Mouse (Mus musculus) gastrocnemius, adult 2 months (tissue): Measurements from ENCODE around the gene Klhl8. TPM values are rescaled to one million over a fixed set of nuclear protein-coding genes. Genes with fewer than 3 reads are reported as not detected.

Experiments used
- DNase-seq: peaks from one replicate; pipeline ENCODE4 v3.0.0; 2022
- H3K27ac ChIP-seq: fragments of 200-600 bp; 2 replicates; pipeline ENCODE4 v1.8.1; 2022; ENCODE audit warnings: mild to moderate bottlenecking
- H3K4me3 ChIP-seq: fragments of 200-600 bp; 2 replicates; pipeline ENCODE4 v1.8.1; 2022; ENCODE audit warnings: mild to moderate bottlenecking, moderate library complexity
- CTCF ChIP-seq: fragments of 200-600 bp; IDR thresholded peaks from 2 replicates; pipeline ENCODE4 v1.8.1; 2022; ENCODE audit warnings: antibody characterized with exemption, mild to moderate bottlenecking, moderate library complexity
- intact Hi-C: fragments of 180-260 bp; cut with DNase I; formaldehyde crosslinking; loops from one replicate; pipeline ENCODE4 v1.15.1; 2025
- total RNA-seq, 2 experiments: library from RNA; stranded (reverse); gene quantifications; 2 replicates each; pipeline ENCODE4 v1.2.3; 2021

Klhl8 gene
- total RNA-seq, 2 experiments from 2014 or later: 26.1 to 28.6 TPM

- intact Hi-C loops: no loop called here
- H3K27ac ChIP-seq: no peak overlapping the region; the same call in 1 of the 2 replicates
- no peak for DNase-seq
- no peak for TF ChIP-seq CTCF
- no peak overlapping the region for H3K4me3 ChIP-seq
Measured at GRCm38 (mm10) chr5:103854041-103854806, 56.8 kb downstream of the Klhl8 start.

DNA sequence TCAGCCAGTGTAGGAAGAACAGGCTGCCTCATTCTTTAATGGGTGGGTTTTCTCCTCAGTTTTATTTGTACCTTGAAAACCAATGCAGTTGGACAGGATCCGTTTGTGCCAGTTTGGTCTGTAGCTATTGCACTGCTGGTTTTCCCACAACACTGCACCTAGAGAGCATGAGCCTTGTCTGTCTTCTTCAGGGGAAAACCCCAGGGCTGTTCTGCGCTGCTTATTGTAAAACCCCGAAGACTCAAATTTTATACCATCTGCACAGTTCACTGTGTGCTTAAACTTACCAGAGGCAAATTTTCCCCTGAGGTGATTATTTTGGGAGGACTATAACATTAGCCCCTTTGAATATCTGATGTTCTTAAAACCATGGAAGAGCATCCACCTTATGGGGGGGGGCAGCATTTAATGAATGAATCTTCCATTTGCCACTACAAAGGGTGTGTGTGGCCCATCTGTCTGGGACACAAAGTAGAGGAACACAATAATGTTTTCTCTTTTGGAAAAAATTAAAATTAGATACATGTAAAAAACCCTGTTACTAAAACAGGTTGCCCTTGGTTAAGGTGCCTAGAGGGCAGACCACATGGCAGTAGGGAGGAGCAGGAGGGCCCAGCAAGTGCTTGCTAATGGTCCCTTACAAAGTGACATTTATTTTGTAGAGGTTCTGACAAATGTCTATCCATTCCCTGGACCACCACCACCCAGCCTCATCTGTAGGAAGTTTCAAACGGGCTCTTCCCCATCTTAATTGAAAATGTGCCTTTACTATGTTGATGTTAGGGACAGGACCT lies 58.1 kb downstream of the Klhl8 start:
- no peak for DNase-seq
- Histone ChIP-seq H3K27ac (peak overlapping the region; percentile 48; the same call in 1 of the 2 replicates), H3K4me3 (no peak overlapping the region)
- intact Hi-C loops: no loop called here
- no peak for TF ChIP-seq CTCF

- peak; percentile 75 for DNase-seq
- peak overlapping the region; percentile 3; the same call in 1 of the 2 replicates for H3K4me3 ChIP-seq
- peak overlapping the region; percentile 93 for H3K27ac ChIP-seq
- intact Hi-C loops: no loop called here
- TF ChIP-seq CTCF: no peak
Measured at GRCm38 (mm10) chr5:103848546-103848945, 62.5 kb downstream of the Klhl8 start.

DNA sequence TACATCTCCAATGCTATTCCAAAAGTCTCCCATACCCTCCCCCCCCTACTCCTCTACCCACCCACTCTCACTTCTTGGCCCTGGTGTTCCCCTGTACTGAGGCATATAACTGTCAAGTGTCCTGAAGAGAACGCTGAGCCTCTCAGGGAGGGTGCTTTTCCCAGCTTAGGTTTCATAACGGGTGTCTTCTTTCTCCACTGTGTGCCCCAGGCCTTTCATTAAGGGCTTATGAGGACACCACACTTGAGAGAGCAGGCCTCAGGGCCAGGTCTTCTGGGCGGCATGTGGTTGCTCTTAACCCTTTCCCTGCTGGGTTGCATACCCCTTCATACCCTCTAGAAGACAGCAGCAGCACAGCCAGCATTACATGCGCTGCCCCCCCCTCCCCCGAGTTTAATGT lies 64.5 kb downstream of the Klhl8 start:
- intact Hi-C loops: no loop called here
- H3K27ac ChIP-seq: peak overlapping the region; percentile 93
- peak; percentile 75 for DNase-seq
- TF ChIP-seq CTCF: no peak
- peak overlapping the region; percentile 24; the same call in 1 of the 2 replicates for H3K4me3 ChIP-seq

DNA sequence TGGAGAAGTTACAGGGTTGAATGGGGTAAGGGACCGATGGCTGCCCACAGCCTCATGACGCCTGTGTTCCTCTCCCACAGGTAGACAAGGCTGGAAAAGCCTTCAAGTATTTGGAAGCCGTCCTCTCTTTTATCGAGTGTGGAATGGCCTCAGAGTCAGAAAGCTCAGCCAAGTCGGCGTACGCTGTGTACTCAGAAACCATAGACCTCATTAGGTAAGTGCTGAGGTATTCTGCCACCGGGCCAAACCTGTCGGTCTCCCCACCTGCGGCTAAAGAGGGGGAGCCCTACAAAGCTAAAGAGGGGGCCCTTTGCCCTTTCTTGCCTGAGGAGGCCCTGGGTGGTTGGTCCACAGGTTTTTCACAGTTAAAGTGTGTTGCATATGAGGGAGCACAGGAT lies 64.9 kb downstream of the Klhl8 start:
- intact Hi-C loops: no loop called here
- DNase-seq: peak; percentile 70
- TF ChIP-seq CTCF: no peak
- Histone ChIP-seq H3K4me3 (no peak overlapping the region), H3K27ac (peak overlapping the region; percentile 93)

GRCm38 (mm10) chr5:103845418-103846153 lies 65.5 kb downstream of the Klhl8 start:
- no peak for TF ChIP-seq CTCF
- DNase-seq: peak; percentile 64
- peak overlapping the region; percentile 93 for H3K27ac ChIP-seq
- H3K4me3 ChIP-seq: no peak overlapping the region
- intact Hi-C loops: no loop called here

DNA sequence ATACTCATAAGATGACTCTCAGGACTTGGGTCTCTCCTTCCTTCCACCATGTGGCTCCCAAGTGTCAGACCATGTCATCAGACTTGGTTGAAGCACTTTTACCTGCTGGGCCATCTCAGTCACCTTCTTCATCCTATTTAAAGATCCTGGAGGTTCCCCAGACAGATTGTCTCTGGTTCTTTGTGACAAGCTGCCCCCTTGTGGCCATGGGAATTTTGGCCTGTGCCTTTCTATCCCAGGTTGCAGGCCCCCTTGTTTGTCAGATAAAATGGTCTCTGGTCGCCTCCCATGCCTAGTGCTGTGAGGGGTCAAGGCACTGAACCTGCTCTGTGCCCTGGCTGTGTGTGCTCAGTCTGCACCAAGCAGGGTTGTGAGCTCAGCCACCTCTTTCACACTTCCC lies 67.1 kb downstream of the Klhl8 start:
- intact Hi-C loops: loop anchor here (5.0 kb wide), 1 partner anchor 162 kb away; no protein-coding TSS in a partner anchor
- TF ChIP-seq CTCF: peak; percentile 74
- DNase-seq: peak; percentile 72

DNA sequence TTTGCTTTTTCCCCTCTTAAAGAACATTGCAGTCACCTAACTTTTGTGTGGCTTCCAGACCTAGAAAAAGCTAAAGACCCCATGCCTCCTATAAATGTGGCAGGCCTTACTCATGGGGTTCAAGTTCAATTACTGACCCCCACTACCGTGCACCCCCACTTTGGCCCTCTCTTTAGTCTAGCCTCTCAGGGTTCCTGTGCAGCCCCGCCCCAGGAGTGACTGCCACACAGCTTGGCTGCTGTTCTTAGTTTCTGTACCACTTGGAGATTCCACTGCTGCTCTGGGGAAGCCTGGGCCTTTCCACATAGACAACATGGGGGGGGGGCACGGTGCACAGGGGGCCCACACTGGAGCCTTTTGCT lies 71.8 kb downstream of the Klhl8 start:
- DNase-seq: no peak
- intact Hi-C loops: no loop called here
- H3K27ac ChIP-seq: peak overlapping the region; percentile 84
- TF ChIP-seq CTCF: no peak
- no peak overlapping the region for H3K4me3 ChIP-seq

More for the DNA sequence above, 67.1 kb downstream of the Klhl8 start:
- Histone ChIP-seq H3K27ac (peak overlapping the region; percentile 93), H3K4me3 (no peak overlapping the region)

- H3K27ac ChIP-seq: peak overlapping the region; percentile 84
- TF ChIP-seq CTCF: no peak
- no peak overlapping the region for H3K4me3 ChIP-seq
- intact Hi-C loops: no loop called here
- peak; percentile 88 for DNase-seq
Measured at GRCm38 (mm10) chr5:103838550-103839264, 72.4 kb downstream of the Klhl8 start.

- intact Hi-C loops: no loop called here
- no peak for TF ChIP-seq CTCF
- Histone ChIP-seq H3K27ac (peak overlapping the region; percentile 67), H3K4me3 (no peak overlapping the region)
- DNase-seq: no peak
Measured at GRCm38 (mm10) chr5:103836148-103836784, 74.8 kb downstream of the Klhl8 start.

- intact Hi-C loops: no loop called here
- Histone ChIP-seq H3K4me3 (peak overlapping the region; percentile 9; the same call in 1 of the 2 replicates), H3K27ac (peak overlapping the region; percentile 67)
- DNase-seq: peak; percentile 53
- TF ChIP-seq CTCF: no peak
Measured at GRCm38 (mm10) chr5:103835471-103836147, 75.5 kb downstream of the Klhl8 start.
